Mouse (Mus musculus): Measurements from ENCODE around the gene Ak1. TPM values are rescaled to one million over a fixed set of nuclear protein-coding genes. Genes with fewer than 3 reads are reported as not detected.

The Ak1 gene
- total and polyA plus RNA-seq, 2 experiments from 2014 or later: 107 to 114 TPM

- H3K4me3 ChIP-seq (ENCODE audit: low read depth, low read length): no peak overlapping the region
- DNase-seq (ENCODE audit: low spot score): no peak
- no peaks in the 10 kb centered on the region; the same call in 1 of the 2 replicates for H3K27me3 ChIP-seq (ENCODE audit: insufficient read depth, low read length)
- H3K9me3 ChIP-seq (ENCODE audit: low read length): no peaks in the 10 kb centered on the region
- no peaks in the 10 kb centered on the region for H3K4me1 ChIP-seq (ENCODE audit: insufficient read depth, low read length)
- H3K36me3 ChIP-seq (ENCODE audit: insufficient read depth, low read length): peaks cover 40% of the 10 kb centered on the region
- ATAC-seq (ENCODE audit: low FRiP score): no peak
- H3K9ac ChIP-seq (replicated peaks; ENCODE audit: low read length, poor library complexity, severe bottlenecking): no peak overlapping the region
- no peak overlapping the region for H3K27ac ChIP-seq (ENCODE audit: low read depth, low read length)
- H3K4me2 ChIP-seq (ENCODE audit: low read depth, low read length, poor library complexity, severe bottlenecking): no peak overlapping the region
- no peak for TF ChIP-seq CTCF (IDR thresholded peaks at IDR 0.05)
- WGBS: 85% methylated on average over 5 of the region's 5 CpGs
Measured at GRCm38 (mm10) chr2:32597248-32597647, 24.3 kb upstream of the Ak1 start.

GRCm38 (mm10) chr2:32597699-32598098 lies 23.9 kb upstream of the Ak1 start:
- no peak for TF ChIP-seq CTCF (IDR thresholded peaks at IDR 0.05)
- Histone ChIP-seq H3K4me3 (ENCODE audit: low read depth, low read length) (no peak overlapping the region), H3K27ac (ENCODE audit: low read depth, low read length) (no peak overlapping the region), H3K9ac (replicated peaks; ENCODE audit: low read length, poor library complexity, severe bottlenecking) (no peak overlapping the region), H3K36me3 (ENCODE audit: insufficient read depth, low read length) (peaks cover 35% of the 10 kb centered on the region), H3K9me3 (ENCODE audit: low read length) (no peaks in the 10 kb centered on the region), H3K27me3 (ENCODE audit: insufficient read depth, low read length) (no peaks in the 10 kb centered on the region; the same call in 1 of the 2 replicates), H3K4me2 (ENCODE audit: low read depth, low read length, poor library complexity, severe bottlenecking) (no peak overlapping the region), H3K4me1 (ENCODE audit: insufficient read depth, low read length) (no peaks in the 10 kb centered on the region)
- no peak for DNase-seq (ENCODE audit: low spot score)
- no peak for ATAC-seq (ENCODE audit: low FRiP score)
- 91% methylated on average over 5 of the region's 5 CpGs for WGBS

GRCm38 (mm10) chr2:32598506-32598905 lies 23.1 kb upstream of the Ak1 start:
- Histone ChIP-seq H3K27me3 (ENCODE audit: insufficient read depth, low read length) (no peaks in the 10 kb centered on the region; the same call in 1 of the 2 replicates), H3K4me2 (ENCODE audit: low read depth, low read length, poor library complexity, severe bottlenecking) (no peak overlapping the region), H3K9me3 (ENCODE audit: low read length) (no peaks in the 10 kb centered on the region), H3K36me3 (ENCODE audit: insufficient read depth, low read length) (peaks cover 32% of the 10 kb centered on the region), H3K9ac (replicated peaks; ENCODE audit: low read length, poor library complexity, severe bottlenecking) (no peak overlapping the region), H3K4me1 (ENCODE audit: insufficient read depth, low read length) (no peaks in the 10 kb centered on the region), H3K4me3 (ENCODE audit: low read depth, low read length) (no peak overlapping the region), H3K27ac (ENCODE audit: low read depth, low read length) (no peak overlapping the region)
- TF ChIP-seq CTCF (IDR thresholded peaks at IDR 0.05): no peak
- DNase-seq (ENCODE audit: low spot score): no peak
- ATAC-seq (ENCODE audit: low FRiP score): no peak
- 87% methylated on average over 8 of the region's 8 CpGs for WGBS

GRCm38 (mm10) chr2:32599409-32599808 lies 22.1 kb upstream of the Ak1 start, which contains the start of gene St6galnac6:
TSS of gene St6galnac6 (plus strand) at chr2:32599709.
- Histone ChIP-seq H3K4me3 (ENCODE audit: low read depth, low read length) (no peak within 1 kb of the TSS), H3K36me3 (ENCODE audit: insufficient read depth, low read length) (peaks cover 25% of the 10 kb centered on the region; the same call in 1 of the 2 replicates), H3K9me3 (ENCODE audit: low read length) (no peaks in the 10 kb centered on the region), H3K4me2 (ENCODE audit: low read depth, low read length, poor library complexity, severe bottlenecking) (no peak within 1 kb of the TSS), H3K27ac (ENCODE audit: low read depth, low read length) (no peak within 1 kb of the TSS), H3K9ac (replicated peaks; ENCODE audit: low read length, poor library complexity, severe bottlenecking) (no peak within 1 kb of the TSS), H3K27me3 (ENCODE audit: insufficient read depth, low read length) (no peaks in the 10 kb centered on the region; the same call in 1 of the 2 replicates), H3K4me1 (ENCODE audit: insufficient read depth, low read length) (no peaks in the 10 kb centered on the region)
- WGBS: 92% methylated on average over 3 of the region's 3 CpGs
- no peak for TF ChIP-seq CTCF (IDR thresholded peaks at IDR 0.05)
- no peak for ATAC-seq (ENCODE audit: low FRiP score)
- DNase-seq (ENCODE audit: low spot score): no peak

- Histone ChIP-seq H3K36me3 (ENCODE audit: insufficient read depth, low read length) (peaks cover 11% of the 10 kb centered on the region; the same call in 1 of the 2 replicates), H3K4me1 (ENCODE audit: insufficient read depth, low read length) (no peaks in the 10 kb centered on the region), H3K4me3 (ENCODE audit: low read depth, low read length) (no peak overlapping the region), H3K27ac (ENCODE audit: low read depth, low read length) (no peak overlapping the region), H3K4me2 (ENCODE audit: low read depth, low read length, poor library complexity, severe bottlenecking) (no peak overlapping the region), H3K9ac (replicated peaks; ENCODE audit: low read length, poor library complexity, severe bottlenecking) (no peak overlapping the region), H3K27me3 (ENCODE audit: insufficient read depth, low read length) (no peaks in the 10 kb centered on the region; the same call in 1 of the 2 replicates), H3K9me3 (ENCODE audit: low read length) (no peaks in the 10 kb centered on the region)
- ATAC-seq (ENCODE audit: low FRiP score): no peak
- DNase-seq (ENCODE audit: low spot score): peak; percentile 48
- TF ChIP-seq CTCF (IDR thresholded peaks at IDR 0.05): peak; percentile 57
- 46% methylated on average over 8 of the region's 8 CpGs for WGBS
Measured at GRCm38 (mm10) chr2:32601417-32602065, 20.0 kb upstream of the Ak1 start.

- Histone ChIP-seq H3K4me2 (ENCODE audit: low read depth, low read length, poor library complexity, severe bottlenecking) (peak overlapping the region; percentile 34), H3K27ac (ENCODE audit: low read depth, low read length) (no peak overlapping the region), H3K27me3 (ENCODE audit: insufficient read depth, low read length) (no peaks in the 10 kb centered on the region; the same call in 1 of the 2 replicates), H3K4me1 (ENCODE audit: insufficient read depth, low read length) (peaks cover 3% of the 10 kb centered on the region), H3K4me3 (ENCODE audit: low read depth, low read length) (no peak overlapping the region), H3K9me3 (ENCODE audit: low read length) (no peaks in the 10 kb centered on the region), H3K9ac (replicated peaks; ENCODE audit: low read length, poor library complexity, severe bottlenecking) (no peak overlapping the region), H3K36me3 (ENCODE audit: insufficient read depth, low read length) (peaks cover 3% of the 10 kb centered on the region; the same call in 1 of the 2 replicates)
- 1% methylated on average over 11 of the region's 11 CpGs for WGBS
- DNase-seq (ENCODE audit: low spot score): peak; percentile 77
- ATAC-seq (ENCODE audit: low FRiP score): no peak
- TF ChIP-seq CTCF (IDR thresholded peaks at IDR 0.05): peak; percentile 94
Measured at GRCm38 (mm10) chr2:32602600-32603054, 18.9 kb upstream of the Ak1 start.

Data from midbrain, postnatal 0 days (tissue).